Mouse (Mus musculus) stomach, postnatal 0 days (tissue): ENCODE results near the gene Cgnl1.

Experiments used
- CTCF ChIP-seq: IDR thresholded peaks from 2 replicates; pipeline ENCODE4 v1.5.1; 2016; ENCODE audit warnings: antibody characterized with exemption, low read depth, mild to moderate bottlenecking, moderate library complexity
- EP300 ChIP-seq: optimal IDR thresholded peaks from 2 replicates; pipeline ENCODE3; 2016; ENCODE audit warnings: antibody characterized with exemption

GRCm38 (mm10) chr9:71636854-71637253, 134.5 kb downstream of the Cgnl1 start:
- TF ChIP-seq CTCF (no peak), EP300 (no peak)
